Mouse (Mus musculus): ENCODE measurements around the gene Grm5.

DNA sequence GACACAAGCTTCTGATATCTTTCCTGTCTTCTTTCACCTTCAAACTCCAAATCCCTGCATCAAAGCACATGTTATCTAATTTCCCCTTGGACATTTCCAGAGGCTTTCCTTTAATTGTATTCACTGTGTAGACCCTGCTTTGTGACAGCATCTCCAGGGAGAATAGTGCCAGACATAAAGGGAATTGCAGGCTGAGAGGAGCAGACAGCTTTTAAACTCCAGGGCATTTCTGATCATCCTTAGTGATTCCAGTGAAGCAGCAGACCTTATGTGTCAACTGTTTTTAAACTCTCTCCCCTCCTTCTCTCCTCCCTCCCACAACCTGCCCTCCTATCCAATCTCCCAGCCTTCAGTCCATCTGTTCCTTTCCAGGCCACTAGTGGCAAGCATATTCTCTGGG lies 507.1 kb downstream of the Grm5 start:
- TF ChIP-seq CTCF (IDR thresholded peaks at IDR 0.05; ENCODE audit: extremely low read depth, insufficient read length, insufficient replicate concordance, low read depth, low read length): no peak
- TF ChIP-seq POLR2A (IDR thresholded peaks at IDR 0.05; ENCODE audit: low read depth, low read length): no peak
